Mouse (Mus musculus): ENCODE measurements around the gene Gfm2.
"Not testable (repeated sequence)": the region's sequence is repeated elsewhere in the genome, so short reads cannot be mapped to it uniquely, and the experiment has no call there.

The Gfm2 gene

DNA sequence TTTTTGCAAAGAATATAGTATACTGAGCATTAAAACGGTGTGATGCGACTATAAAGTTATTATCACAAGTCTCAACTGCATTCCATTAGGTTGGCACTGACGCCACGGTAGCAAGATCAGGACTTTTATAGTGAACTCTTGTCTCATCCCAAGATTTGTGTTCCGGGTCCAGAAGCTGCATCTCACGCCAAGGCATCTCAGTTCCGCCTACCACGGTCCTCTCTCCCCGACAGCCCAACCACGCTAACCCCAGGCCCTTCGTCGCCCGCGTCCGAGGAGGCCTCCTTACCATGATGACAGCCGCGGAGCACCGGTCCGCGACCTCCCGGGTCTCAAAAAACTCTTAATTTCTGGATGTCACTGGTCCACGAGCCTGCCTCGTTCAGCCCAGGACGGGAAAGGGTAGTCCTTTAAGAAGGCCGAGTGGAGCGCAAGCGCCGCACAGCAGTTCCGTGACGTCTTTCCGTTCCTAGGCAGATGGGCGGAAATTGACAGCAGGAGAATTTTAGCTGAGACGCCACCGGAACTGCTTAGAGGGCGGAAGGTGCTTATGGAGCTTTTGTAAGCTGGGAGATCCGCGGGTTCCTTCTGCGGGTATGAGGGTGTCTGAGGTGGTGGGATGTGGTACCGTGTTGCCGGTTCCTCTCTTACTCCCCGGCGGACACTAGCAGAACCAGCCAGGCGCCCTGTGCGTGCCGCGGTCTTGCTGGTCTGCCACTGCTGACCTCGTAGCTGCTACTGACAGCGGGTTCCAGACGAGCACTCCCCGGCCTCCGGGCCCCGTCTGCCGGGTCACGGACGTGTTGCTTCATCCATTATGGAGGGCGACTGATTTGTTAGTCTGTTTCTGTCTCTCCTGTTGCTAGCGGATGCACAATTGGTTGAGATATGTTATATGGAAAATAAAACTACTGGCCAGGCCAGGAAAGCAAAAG lies at the start of gene Gfm2, which contains the start of gene Nsa2:
TSS of gene Gfm2 (plus strand) at position 472 of the 935 bp plus-strand sequence.
TSS of gene Nsa2 (minus strand) at position 472 of the 935 bp plus-strand sequence.
- DNase-seq (ENCODE audit: low read depth, low spot score): peak; percentile 97

DNA sequence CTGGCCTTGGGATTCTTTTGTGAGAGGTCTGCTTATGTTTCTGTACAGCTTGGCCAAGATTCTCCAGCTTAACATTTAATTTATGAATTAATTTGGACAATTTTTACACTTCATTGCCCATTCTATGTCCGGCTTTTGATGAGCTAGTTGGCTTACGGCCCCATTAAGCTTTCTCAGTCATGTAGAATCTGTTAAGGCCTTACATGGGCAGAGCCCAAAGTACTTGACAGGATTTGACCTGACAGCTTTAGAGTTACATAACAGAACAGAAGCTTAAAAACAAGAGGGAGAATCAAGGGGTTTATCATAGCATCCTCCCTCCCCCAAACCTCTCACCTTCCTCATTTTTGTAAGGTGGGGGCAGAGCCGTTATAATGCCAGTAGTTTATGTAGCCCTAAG lies 49.6 kb upstream of the Gfm2 start:
- DNase-seq (ENCODE audit: low read depth, low spot score): no peak

DNA sequence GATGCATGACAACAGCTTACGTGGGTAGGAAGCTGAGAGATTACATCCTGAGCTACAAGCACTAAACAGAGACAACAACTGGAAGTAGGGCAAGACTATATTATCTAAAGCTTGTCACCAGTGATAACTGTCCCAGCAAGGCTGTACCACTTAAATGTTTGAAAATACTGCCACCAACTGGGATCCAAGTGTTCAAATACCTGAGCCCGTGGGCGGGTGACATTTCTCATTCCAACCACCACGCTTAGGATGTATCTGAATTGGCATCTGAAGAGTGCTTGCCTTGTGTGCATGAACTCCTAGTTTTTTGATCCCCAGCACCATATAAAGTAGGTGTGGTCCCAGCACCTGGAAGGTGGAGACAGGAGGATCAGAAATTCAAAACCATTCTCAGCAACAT lies 42.0 kb upstream of the Gfm2 start:
- DNase-seq (ENCODE audit: low read depth, low spot score): no peak

DNA sequence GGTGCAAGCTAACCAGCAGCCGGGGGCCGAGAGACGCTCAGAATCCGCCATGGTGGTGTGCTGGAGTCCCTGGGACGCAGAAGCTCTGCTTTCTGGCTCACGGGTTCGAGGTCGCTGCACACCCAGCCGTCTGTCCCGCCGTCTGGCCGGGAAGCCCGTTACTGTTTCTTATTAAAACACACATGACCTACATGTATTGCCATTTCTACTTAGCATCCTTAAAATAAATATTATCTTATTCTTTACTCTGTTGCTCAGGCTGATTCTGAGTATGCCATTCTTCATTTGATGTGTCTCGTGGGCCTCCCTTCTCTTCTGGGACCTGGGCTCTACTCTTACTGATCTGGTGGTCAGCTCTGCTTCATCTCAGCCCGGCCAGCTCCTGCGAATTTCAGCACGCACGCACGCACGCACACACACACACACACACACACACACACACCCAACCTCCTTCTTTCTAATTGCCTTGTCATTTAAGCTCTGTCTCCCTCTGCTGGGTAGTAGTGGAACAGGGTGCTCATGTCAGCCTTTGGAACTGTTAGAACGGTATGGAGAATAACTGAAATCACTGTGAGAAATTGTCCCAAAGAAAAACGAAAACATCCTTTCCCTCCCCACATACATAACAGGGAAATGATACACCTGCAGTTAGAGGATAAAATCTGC lies 38.4 kb upstream of the Gfm2 start, which contains the start of gene Gm6169:
TSS of gene Gm6169 (minus strand) at position 51 of the 666 bp plus-strand sequence.
- peak; percentile 84 for DNase-seq (ENCODE audit: low read depth, low spot score)

DNA sequence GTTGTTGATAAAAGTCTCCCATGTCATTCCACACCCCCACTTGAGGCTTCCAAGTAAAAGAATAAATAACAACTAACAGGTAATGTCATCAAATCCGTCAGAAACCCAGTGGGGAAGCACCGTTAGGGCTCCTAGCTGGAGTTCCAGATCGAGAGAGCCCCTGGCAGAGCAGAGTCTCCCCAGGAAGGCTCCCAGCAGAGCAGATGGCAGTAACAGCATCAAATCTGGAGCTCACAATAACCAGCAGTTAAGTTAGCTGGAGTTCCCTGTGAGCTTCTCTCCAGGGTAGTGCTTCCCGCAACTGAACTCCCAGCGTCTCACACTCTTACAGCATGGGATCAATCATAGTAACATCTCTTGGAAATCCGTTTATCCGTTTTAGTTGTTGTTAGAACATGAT lies 32.7 kb upstream of the Gfm2 start:
- DNase-seq (ENCODE audit: low read depth, low spot score): no peak

DNA sequence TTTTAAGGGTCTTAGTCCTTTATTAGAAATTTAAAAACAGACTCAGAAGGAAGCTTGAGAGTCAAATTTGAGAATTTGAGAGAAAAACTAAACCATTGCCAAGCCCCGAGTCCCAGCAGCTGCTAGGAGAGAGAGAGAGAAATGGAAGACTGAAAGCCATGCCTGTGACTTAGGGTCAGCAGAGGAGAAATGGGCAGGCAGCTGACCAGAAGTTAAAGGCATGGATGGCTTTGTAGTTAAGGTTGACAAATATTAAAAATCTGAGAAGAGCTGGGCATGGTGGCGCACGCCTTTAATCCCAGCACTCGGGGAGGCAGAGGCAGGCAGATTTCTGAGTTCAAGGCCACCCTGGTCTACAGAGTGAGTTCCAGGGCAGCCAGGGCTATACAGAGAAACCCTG lies 30.0 kb upstream of the Gfm2 start:
- not testable (repeated sequence) for DNase-seq (ENCODE audit: low read depth, low spot score)

DNA sequence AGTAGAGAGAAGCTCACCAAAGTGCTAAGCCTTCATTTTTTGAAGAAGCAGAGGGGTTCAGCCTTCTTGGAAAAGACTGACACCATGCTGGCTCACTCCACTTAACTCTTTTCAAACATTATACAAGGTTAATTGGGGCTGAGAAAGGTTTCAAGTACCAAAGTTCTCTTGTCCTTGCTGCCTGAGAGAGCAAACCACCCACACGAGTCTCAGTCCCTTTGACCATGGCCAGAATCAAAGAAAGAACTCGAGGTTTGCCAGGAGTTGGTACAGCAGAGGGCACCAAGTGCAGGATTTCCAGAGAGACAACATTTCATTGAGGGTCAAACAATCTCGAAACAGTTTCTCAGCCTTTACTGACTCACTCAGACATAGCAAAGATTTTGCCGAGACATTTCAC lies 28.7 kb upstream of the Gfm2 start:
- DNase-seq (ENCODE audit: low read depth, low spot score): no peak

DNA sequence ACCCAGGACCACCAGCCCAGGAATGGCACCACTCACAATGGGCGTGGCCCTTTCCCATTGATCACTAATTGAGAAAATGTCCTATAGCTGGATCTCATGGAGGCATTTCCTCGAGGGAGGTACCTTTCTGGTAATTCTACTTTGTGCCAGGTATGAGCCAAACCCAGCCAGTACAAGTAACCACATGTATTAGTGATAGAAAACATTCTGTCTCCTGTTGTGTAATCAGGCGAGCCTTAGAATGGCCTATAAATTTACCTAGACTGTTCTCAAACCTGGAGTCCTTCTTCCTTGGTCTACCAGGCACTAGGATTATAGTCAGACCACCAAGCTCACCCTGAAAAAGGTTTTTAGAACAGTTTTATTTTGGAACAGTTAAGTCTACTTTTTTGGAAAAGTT lies 16.4 kb upstream of the Gfm2 start:
- no peak for DNase-seq (ENCODE audit: low read depth, low spot score)

DNA sequence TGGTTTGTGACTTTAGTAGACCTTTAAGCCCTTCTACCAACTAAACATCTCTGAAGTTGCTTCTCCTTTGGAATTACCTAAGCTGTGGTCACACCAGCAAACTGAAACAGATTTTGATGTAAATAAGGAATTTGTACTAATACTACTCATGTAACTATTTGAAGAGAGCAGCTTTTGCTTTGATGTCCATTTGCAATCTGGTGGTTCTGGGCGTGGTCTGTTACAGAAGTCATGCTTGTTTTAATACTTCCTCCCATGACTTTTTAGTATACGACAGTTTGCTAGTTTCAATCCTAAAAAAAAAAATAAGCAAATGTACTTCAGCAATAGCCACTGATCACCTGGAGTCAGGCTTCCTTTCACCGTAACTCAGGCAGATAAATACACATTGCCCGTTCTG lies 8.1 kb upstream of the Gfm2 start:
- not testable (repeated sequence) for DNase-seq (ENCODE audit: low read depth, low spot score)

DNA sequence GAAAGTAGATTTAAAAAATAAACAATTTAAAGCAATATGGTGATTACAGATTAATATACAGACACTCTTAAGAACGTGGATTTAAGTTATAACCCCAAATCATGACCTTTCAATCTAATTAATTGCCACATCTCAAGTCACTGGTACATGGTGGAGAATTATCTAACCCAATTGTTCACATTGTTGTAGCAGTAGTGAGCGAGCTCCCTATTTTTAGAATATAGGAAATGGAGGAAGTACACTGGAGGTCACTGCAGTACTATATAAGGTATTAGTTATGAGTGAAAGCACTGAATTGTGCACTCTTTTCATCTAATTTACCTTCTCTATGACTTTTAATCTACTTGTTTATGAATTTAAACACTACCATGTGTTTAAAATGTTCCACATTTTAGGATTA lies 7.3 kb upstream of the Gfm2 start:
- not testable (repeated sequence) for DNase-seq (ENCODE audit: low read depth, low spot score)

DNA sequence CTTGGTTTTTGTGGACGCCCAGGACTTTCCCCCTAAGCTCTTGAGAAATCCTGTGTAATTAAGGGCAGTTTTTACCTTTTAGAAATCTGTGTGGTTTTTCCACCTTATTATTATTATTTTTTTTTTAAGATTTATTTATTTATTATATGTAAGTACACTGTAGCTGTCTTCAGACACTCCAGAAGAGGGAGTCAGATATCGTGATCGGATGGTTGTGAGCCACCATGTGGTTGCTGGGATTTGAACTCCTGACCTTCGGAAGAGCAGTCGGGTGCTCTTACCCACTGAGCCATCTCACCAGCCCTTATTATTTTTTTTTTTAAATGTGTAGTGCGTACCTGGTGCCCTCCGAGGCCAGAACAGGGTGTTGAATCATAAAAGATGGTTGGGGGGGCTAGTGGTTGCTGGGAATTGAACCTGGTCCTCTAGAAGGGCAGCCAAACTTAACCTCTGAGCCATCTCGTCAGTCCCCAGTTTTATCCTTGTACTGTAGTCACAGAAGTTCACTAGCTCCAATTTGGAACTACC lies 731 bp downstream of the Gfm2 start:
- DNase-seq (ENCODE audit: low read depth, low spot score): not testable (repeated sequence)

DNA sequence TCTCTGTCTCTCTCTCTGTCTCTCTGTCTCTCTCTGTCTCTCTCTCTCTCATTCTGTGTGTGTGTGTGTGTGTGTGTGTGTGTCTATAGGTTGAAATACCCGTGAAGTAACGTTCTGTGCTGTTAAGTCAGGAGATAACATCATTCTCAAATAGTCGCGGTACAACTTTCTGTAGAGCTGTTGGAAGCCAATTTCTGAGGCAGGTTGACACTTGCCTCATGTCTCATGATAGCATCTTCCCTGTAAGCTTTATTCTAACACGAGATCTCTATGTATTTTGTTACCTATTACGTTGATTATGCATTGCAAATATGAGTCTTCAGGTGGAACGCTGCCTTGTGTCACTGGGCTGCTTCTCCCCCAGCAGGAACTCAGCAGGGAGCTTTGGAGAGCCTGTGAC lies 4.6 kb downstream of the Gfm2 start:
- DNase-seq (ENCODE audit: low read depth, low spot score): no peak

DNA sequence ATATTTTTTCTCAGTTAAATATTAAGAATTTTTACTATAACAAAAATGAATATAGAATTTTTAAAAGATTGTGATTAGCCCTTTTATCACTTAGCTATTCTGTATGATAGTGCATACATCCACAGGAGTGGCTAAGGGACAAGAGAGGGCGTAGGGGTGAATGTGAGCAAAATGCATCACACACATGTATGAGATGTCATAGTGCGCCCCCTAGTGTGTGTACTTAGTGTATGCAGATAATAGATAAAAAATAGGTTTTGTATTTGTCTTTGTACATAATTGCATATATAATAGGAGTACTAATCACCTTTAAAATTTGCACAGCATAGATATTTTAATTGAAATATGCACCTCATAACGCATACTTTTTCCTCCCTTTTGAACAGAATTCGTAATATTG lies 8.1 kb downstream of the Gfm2 start:
- DNase-seq (ENCODE audit: low read depth, low spot score): peak; percentile 76

DNA sequence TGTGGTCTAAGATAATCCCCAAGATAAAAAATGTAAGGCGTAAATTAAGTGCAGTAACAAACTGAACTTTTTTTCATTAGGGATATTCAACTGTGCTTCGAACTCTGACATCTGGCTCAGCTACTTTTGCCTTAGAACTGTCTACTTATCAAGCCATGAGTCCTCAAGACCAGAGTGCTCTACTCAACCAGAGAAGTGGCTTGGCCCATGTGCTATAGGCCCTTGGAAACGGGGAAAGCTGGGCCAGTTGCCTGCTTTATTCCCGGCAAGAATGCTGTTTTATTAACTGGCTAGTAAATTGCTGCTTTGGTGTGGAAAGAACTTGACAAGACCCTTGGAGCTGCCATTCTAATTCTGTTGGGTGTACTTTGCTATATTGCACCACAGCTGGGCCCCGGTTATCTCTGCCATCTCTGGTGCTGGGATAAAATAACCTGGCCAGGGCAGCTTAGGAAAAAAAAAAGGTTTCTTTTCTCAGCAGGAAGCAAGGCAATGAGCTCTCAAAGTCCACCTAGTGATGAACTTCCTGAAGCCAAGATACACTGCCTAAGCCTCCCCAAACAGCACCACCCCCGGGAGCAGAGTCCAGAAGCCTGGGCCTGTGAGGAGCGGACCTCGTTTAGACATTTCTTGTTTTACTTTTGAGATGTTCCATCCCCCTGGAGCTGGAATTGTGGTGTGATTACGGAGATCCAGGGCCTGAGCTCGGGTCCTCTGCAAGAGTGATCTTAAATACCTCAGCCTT lies 38.0 kb downstream of the Gfm2 start:
- DNase-seq (ENCODE audit: low read depth, low spot score): no peak

DNA sequence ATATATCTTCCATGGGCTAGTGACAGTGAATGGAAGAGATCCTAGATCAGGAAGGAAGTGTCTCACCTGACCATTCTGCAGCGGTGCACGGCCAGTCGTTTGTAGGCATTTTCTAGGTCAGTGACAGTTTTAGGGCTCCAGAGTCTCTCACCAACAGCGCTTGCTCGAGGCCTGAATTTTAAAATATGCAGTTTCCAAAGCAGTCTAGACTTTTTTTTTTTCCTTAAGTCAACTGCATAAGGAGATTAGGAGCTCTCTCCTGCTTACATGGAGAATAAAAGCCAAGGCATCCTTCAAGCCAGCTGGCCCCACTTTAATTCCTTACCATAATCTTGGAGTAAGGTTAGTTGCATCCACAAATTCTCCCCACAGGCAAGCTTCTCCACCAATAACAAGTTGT lies 39.0 kb downstream of the Gfm2 start:
- no peak for DNase-seq (ENCODE audit: low read depth, low spot score)

DNA sequence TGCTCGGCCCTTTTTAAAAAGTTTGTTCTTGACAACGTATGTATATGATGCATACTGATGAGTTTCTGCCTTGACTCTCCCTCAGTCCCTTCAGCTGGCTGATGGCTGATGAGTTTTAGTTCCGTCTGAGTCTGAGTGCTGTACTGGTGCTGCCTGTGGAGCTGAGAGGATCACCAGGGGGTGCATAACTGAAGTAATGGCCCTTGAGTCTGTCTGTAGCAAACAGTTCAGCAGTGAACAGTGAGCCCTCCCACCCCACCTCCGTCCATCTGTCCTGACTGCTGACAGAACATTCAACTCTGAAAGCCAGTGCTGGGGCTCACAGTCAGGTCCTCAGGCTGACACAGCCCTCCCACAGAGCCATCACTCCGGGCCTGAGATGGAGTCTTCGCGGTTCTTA lies 41.2 kb downstream of the Gfm2 start:
- DNase-seq (ENCODE audit: low read depth, low spot score): peak; percentile 65

DNA sequence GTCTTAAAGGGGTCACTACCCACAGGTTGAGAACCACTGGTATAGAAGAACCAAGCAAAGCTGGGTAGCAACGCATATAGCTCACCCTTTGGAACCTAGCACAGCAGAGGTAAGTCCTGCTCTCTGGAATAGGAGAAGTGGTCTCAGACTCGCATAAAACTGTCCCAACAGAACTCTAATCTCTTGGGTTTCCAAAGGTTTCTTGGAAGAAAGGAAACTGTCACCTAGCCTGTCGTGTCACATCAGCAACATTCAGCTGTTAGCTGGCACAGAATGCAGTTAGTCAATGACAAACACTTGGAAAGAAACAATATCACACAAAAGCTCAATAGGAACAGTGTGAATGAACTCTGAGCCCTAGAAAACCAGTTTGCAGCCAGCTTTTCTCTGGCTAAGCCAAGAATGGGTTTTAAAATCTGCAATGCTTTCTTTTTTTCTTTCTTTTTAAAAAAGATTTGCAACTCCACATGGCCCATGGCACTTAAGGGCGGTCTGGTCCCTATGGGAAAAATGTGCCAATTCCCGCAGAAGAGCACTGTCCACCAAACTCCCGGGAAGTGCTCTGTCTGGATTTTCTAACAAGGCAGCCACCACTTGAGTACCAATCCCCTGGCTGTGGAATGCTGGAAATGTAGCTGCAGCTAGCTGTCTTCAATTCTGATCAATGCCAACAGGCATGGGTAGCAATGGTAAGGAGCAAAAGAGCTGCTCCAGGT lies 42.5 kb downstream of the Gfm2 start:
- DNase-seq (ENCODE audit: low read depth, low spot score): no peak

DNA sequence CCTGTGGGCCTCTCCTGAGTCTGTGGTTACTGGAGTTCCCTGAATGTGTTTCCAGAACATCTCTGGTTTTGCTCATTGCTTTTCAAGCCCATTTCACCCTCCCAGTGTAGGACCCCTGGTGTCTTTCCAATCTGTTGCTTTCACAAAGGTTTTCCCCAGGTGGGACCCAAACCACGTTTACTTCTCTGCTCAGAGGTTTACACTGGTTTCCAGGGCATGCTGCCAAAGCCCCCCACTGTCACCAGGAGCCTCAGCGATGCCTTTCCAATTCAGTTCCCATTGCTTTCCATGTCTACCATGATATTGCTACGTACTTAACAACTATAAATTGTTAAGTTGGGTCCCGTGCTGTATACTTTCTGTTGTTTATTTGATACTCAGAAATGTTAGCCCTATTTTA lies 45.1 kb downstream of the Gfm2 start:
- no peak for DNase-seq (ENCODE audit: low read depth, low spot score)

DNA sequence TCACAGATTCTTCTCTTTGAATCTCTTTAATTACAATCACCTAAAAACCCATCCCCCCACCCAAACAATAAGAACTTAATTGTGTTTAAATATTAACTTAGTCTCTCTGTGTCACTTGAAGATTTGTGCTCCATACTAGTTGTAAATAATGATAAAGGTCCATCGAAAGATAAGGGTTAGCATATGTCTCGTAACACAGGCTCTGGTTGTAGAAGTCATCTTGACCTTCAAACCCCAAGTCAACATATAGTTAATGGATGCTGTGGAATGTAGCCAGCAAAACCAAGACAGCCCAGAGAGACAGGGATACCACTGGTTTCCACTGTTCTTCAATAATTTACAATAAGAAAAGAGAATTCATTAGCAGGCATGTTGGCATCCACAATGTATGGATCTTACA lies 46.4 kb downstream of the Gfm2 start:
- DNase-seq (ENCODE audit: low read depth, low spot score): no peak

DNA sequence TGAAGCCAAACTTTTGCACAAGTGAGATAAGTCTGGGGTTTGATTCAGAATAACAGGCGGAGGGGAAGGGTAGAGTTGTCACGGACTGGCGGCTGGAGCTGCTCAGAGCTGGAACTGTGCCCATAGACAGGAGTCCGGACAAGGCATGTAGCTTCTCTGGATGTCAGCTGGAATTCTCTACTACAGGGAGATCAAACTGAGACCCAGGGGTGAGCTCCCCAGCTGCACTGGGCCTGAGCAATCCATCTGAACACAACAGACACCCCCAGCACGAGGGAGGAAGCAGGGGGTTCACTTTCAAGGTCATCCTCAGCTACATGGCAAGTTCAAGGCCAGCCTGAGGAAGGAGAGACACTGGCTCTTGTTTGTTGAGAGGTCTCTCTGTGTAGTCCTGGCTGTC lies 46.9 kb downstream of the Gfm2 start:
- DNase-seq (ENCODE audit: low read depth, low spot score): no peak

DNA sequence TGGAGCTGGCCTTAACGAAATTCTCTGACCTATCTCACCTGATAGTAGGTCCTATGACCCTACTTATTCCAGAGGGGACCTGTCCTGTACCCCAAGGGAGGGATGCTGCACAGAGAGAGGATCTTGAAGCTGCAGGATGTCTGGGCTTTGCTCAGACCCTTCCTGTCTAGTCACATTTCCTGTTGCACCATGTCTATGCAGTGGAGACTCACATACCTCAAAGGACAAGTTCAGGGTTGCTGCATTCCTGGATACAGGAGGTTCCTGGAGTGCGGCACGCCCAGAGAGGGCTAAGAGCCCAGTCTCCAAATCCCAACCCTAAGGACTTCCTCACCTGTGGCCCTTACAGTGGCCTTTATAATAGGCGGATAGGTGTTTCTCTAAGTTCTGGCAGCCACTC lies 48.6 kb downstream of the Gfm2 start:
- peak; percentile 24 for DNase-seq (ENCODE audit: low read depth, low spot score)

Measured in ZHBTc4 (cell line).